Mouse (Mus musculus): ENCODE measurements around the gene Map3k14. TPM values are rescaled to one million over a fixed set of nuclear protein-coding genes. Genes with fewer than 3 reads are reported as not detected.

The Map3k14 gene
- polyA plus RNA-seq, 1 experiment from 2014 or later: 0.64 TPM

- 51% methylated on average over 2 of the region's 2 CpGs for WGBS (ENCODE audit: insufficient replicate concordance)
- H3K4me1 ChIP-seq (ENCODE audit: control insufficient read depth, low read depth, low read length): no peaks in the 10 kb centered on the region
- no peaks in the 10 kb centered on the region for H3K9me3 ChIP-seq (replicated peaks; ENCODE audit: control insufficient read depth, low read length)
- no peak overlapping the region for H3K4me2 ChIP-seq (ENCODE audit: low read depth, low read length)
- H3K4me3 ChIP-seq (ENCODE audit: low read depth, low read length): no peak overlapping the region
- no peak overlapping the region for H3K27ac ChIP-seq (ENCODE audit: low read length)
- H3K36me3 ChIP-seq (ENCODE audit: control insufficient read depth, insufficient read depth): no peaks in the 10 kb centered on the region
- no peaks in the 10 kb centered on the region for H3K27me3 ChIP-seq (ENCODE audit: control insufficient read depth, insufficient read depth, low read depth, low read length)
- ATAC-seq (ENCODE audit: low read depth): no peak
- H3K9ac ChIP-seq (ENCODE audit: low read depth, low read length): no peak overlapping the region
Measured at GRCm38 (mm10) chr11:103184891-103185290, 82.4 kb downstream of the Map3k14 start.

GRCm38 (mm10) chr11:103181911-103182310 lies 85.4 kb downstream of the Map3k14 start:
- no peak overlapping the region for H3K4me2 ChIP-seq (ENCODE audit: low read depth, low read length)
- no peak for ATAC-seq (ENCODE audit: low read depth)
- H3K9ac ChIP-seq (ENCODE audit: low read depth, low read length): no peak overlapping the region
- no peak overlapping the region for H3K4me3 ChIP-seq (ENCODE audit: low read depth, low read length)
- H3K9me3 ChIP-seq (replicated peaks; ENCODE audit: control insufficient read depth, low read length): no peaks in the 10 kb centered on the region
- H3K36me3 ChIP-seq (ENCODE audit: control insufficient read depth, insufficient read depth): no peaks in the 10 kb centered on the region
- no peaks in the 10 kb centered on the region for H3K4me1 ChIP-seq (ENCODE audit: control insufficient read depth, low read depth, low read length)
- WGBS (ENCODE audit: insufficient replicate concordance): 68% methylated on average over 3 of the region's 3 CpGs
- H3K27ac ChIP-seq (ENCODE audit: low read length): no peak overlapping the region
- H3K27me3 ChIP-seq (ENCODE audit: control insufficient read depth, insufficient read depth, low read depth, low read length): no peaks in the 10 kb centered on the region

DNA sequence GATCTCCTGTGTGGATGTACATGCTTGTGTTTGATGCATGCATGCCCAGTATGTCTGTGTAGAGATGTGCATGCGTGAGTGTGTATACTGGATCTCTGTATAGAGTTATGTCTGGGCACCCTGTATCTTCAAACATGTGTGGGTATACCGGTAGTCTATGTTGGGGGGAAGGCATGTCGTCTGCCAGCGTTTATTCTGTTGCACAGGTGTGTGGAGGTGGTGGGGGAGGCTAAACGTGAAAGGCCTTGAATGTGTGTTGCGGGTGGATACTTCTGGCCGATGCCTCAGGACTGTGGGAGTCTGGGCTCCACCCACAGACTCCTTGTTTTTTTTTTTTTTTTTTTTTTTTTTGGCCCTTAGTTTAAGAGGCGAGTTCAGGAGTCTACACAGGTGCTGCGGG lies 85.9 kb downstream of the Map3k14 start:
- no peak overlapping the region for H3K9ac ChIP-seq (ENCODE audit: low read depth, low read length)
- H3K4me2 ChIP-seq (ENCODE audit: low read depth, low read length): no peak overlapping the region
- H3K4me1 ChIP-seq (ENCODE audit: control insufficient read depth, low read depth, low read length): no peaks in the 10 kb centered on the region
- ATAC-seq (ENCODE audit: low read depth): no peak
- H3K9me3 ChIP-seq (replicated peaks; ENCODE audit: control insufficient read depth, low read length): no peaks in the 10 kb centered on the region
- no peak overlapping the region for H3K27ac ChIP-seq (ENCODE audit: low read length)
- H3K27me3 ChIP-seq (ENCODE audit: control insufficient read depth, insufficient read depth, low read depth, low read length): no peaks in the 10 kb centered on the region
- no peak overlapping the region for H3K4me3 ChIP-seq (ENCODE audit: low read depth, low read length)
- no peaks in the 10 kb centered on the region for H3K36me3 ChIP-seq (ENCODE audit: control insufficient read depth, insufficient read depth)
- 72% methylated on average over 9 of the region's 9 CpGs for WGBS (ENCODE audit: insufficient replicate concordance)

- Histone ChIP-seq H3K4me1 (ENCODE audit: control insufficient read depth, low read depth, low read length) (no peaks in the 10 kb centered on the region; the same call in 1 of the 2 replicates), H3K4me3 (ENCODE audit: low read depth, low read length) (no peak overlapping the region), H3K9me3 (replicated peaks; ENCODE audit: control insufficient read depth, low read length) (no peaks in the 10 kb centered on the region), H3K36me3 (ENCODE audit: control insufficient read depth, insufficient read depth) (no peaks in the 10 kb centered on the region), H3K4me2 (ENCODE audit: low read depth, low read length) (no peak overlapping the region), H3K27ac (ENCODE audit: low read length) (no peak overlapping the region), H3K9ac (ENCODE audit: low read depth, low read length) (no peak overlapping the region), H3K27me3 (ENCODE audit: control insufficient read depth, insufficient read depth, low read depth, low read length) (no peaks in the 10 kb centered on the region)
- 36% methylated on average over 1 of the region's 1 CpGs for WGBS (ENCODE audit: insufficient replicate concordance)
- ATAC-seq (ENCODE audit: low read depth): no peak
Measured at GRCm38 (mm10) chr11:103180426-103180825, 86.8 kb downstream of the Map3k14 start.

- no peak overlapping the region for H3K9ac ChIP-seq (ENCODE audit: low read depth, low read length)
- no peak overlapping the region for H3K27ac ChIP-seq (ENCODE audit: low read length)
- no peak overlapping the region for H3K4me3 ChIP-seq (ENCODE audit: low read depth, low read length)
- no peak for ATAC-seq (ENCODE audit: low read depth)
- WGBS (ENCODE audit: insufficient replicate concordance): 74% methylated on average over 8 of the region's 8 CpGs
- H3K27me3 ChIP-seq (ENCODE audit: control insufficient read depth, insufficient read depth, low read depth, low read length): no peaks in the 10 kb centered on the region
- no peaks in the 10 kb centered on the region for H3K9me3 ChIP-seq (replicated peaks; ENCODE audit: control insufficient read depth, low read length)
- no peaks in the 10 kb centered on the region; the same call in 1 of the 2 replicates for H3K4me1 ChIP-seq (ENCODE audit: control insufficient read depth, low read depth, low read length)
- H3K4me2 ChIP-seq (ENCODE audit: low read depth, low read length): no peak overlapping the region
- H3K36me3 ChIP-seq (ENCODE audit: control insufficient read depth, insufficient read depth): no peaks in the 10 kb centered on the region
Measured at GRCm38 (mm10) chr11:103178748-103179147, 88.5 kb downstream of the Map3k14 start.

GRCm38 (mm10) chr11:103177815-103178485 lies 89.3 kb downstream of the Map3k14 start:
- Histone ChIP-seq H3K4me3 (ENCODE audit: low read depth, low read length) (no peak overlapping the region), H3K36me3 (ENCODE audit: control insufficient read depth, insufficient read depth) (no peaks in the 10 kb centered on the region), H3K27me3 (ENCODE audit: control insufficient read depth, insufficient read depth, low read depth, low read length) (no peaks in the 10 kb centered on the region), H3K9me3 (replicated peaks; ENCODE audit: control insufficient read depth, low read length) (no peaks in the 10 kb centered on the region), H3K4me2 (ENCODE audit: low read depth, low read length) (peak overlapping the region; percentile 3; the same call in 1 of the 2 replicates), H3K9ac (ENCODE audit: low read depth, low read length) (no peak overlapping the region), H3K27ac (ENCODE audit: low read length) (no peak overlapping the region), H3K4me1 (ENCODE audit: control insufficient read depth, low read depth, low read length) (peaks cover 2% of the 10 kb centered on the region; the same call in 1 of the 2 replicates)
- ATAC-seq (ENCODE audit: low read depth): peak; percentile 30
- 38% methylated on average over 15 of the region's 15 CpGs for WGBS (ENCODE audit: insufficient replicate concordance)

GRCm38 (mm10) chr11:103177216-103177615 lies 90.1 kb downstream of the Map3k14 start:
- no peak for ATAC-seq (ENCODE audit: low read depth)
- Histone ChIP-seq H3K4me3 (ENCODE audit: low read depth, low read length) (no peak overlapping the region), H3K9ac (ENCODE audit: low read depth, low read length) (no peak overlapping the region), H3K9me3 (replicated peaks; ENCODE audit: control insufficient read depth, low read length) (no peaks in the 10 kb centered on the region), H3K4me1 (ENCODE audit: control insufficient read depth, low read depth, low read length) (peaks cover 2% of the 10 kb centered on the region; the same call in 1 of the 2 replicates), H3K4me2 (ENCODE audit: low read depth, low read length) (peak overlapping the region; percentile 3; the same call in 1 of the 2 replicates), H3K27me3 (ENCODE audit: control insufficient read depth, insufficient read depth, low read depth, low read length) (no peaks in the 10 kb centered on the region; the same call in 1 of the 2 replicates), H3K27ac (ENCODE audit: low read length) (0 out of 2 replicates have a peak overlapping the region, but pooled peaks have one; percentile 11), H3K36me3 (ENCODE audit: control insufficient read depth, insufficient read depth) (no peaks in the 10 kb centered on the region)
- WGBS (ENCODE audit: insufficient replicate concordance): 49% methylated on average over 5 of the region's 5 CpGs

DNA sequence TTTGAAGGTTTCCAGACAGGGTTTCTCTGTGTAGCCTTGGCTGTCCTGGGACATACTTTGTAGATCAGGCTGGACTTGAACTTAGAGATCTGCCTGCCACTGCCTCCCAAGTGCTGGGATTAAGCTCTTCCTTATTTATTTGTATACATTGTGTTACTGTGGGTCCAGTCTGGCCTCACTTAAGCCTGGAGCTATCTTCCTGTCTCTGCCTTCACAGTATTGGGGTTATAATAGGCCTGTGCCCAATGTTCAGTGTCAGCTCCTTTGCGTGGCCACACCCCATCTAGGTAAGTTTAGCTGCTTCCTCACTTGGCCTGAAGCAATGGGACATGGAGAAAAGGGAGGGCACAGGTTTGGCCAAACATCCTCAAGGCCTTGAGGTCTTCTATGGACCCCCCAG lies 90.8 kb downstream of the Map3k14 start:
- H3K9ac ChIP-seq (ENCODE audit: low read depth, low read length): no peak overlapping the region
- H3K4me1 ChIP-seq (ENCODE audit: control insufficient read depth, low read depth, low read length): peaks cover 5% of the 10 kb centered on the region
- no peak overlapping the region for H3K27ac ChIP-seq (ENCODE audit: low read length)
- no peak overlapping the region for H3K4me2 ChIP-seq (ENCODE audit: low read depth, low read length)
- 79% methylated on average over 1 of the region's 1 CpGs for WGBS (ENCODE audit: insufficient replicate concordance)
- no peaks in the 10 kb centered on the region for H3K9me3 ChIP-seq (replicated peaks; ENCODE audit: control insufficient read depth, low read length)
- no peak for ATAC-seq (ENCODE audit: low read depth)
- H3K36me3 ChIP-seq (ENCODE audit: control insufficient read depth, insufficient read depth): no peaks in the 10 kb centered on the region
- peaks cover 6% of the 10 kb centered on the region for H3K27me3 ChIP-seq (ENCODE audit: control insufficient read depth, insufficient read depth, low read depth, low read length)
- H3K4me3 ChIP-seq (ENCODE audit: low read depth, low read length): no peak overlapping the region

- Histone ChIP-seq H3K36me3 (ENCODE audit: control insufficient read depth, insufficient read depth) (no peaks in the 10 kb centered on the region), H3K9me3 (replicated peaks; ENCODE audit: control insufficient read depth, low read length) (no peaks in the 10 kb centered on the region), H3K27me3 (ENCODE audit: control insufficient read depth, insufficient read depth, low read depth, low read length) (peaks cover 12% of the 10 kb centered on the region), H3K9ac (ENCODE audit: low read depth, low read length) (no peak overlapping the region), H3K4me1 (ENCODE audit: control insufficient read depth, low read depth, low read length) (peaks cover 7% of the 10 kb centered on the region), H3K4me2 (ENCODE audit: low read depth, low read length) (peak overlapping the region; percentile 18; the same call in 1 of the 2 replicates), H3K27ac (ENCODE audit: low read length) (no peak overlapping the region), H3K4me3 (ENCODE audit: low read depth, low read length) (no peak overlapping the region)
- ATAC-seq (ENCODE audit: low read depth): no peak
- 42% methylated on average over 14 of the region's 14 CpGs for WGBS (ENCODE audit: insufficient replicate concordance)
Measured at GRCm38 (mm10) chr11:103175688-103176442, 91.4 kb downstream of the Map3k14 start.
